Mouse (Mus musculus): Measurements from ENCODE around the gene Cisd2.
A peak's percentile ranks its signal among the peaks of the same experiment; 100 is the strongest.

Gene Cisd2

DNA sequence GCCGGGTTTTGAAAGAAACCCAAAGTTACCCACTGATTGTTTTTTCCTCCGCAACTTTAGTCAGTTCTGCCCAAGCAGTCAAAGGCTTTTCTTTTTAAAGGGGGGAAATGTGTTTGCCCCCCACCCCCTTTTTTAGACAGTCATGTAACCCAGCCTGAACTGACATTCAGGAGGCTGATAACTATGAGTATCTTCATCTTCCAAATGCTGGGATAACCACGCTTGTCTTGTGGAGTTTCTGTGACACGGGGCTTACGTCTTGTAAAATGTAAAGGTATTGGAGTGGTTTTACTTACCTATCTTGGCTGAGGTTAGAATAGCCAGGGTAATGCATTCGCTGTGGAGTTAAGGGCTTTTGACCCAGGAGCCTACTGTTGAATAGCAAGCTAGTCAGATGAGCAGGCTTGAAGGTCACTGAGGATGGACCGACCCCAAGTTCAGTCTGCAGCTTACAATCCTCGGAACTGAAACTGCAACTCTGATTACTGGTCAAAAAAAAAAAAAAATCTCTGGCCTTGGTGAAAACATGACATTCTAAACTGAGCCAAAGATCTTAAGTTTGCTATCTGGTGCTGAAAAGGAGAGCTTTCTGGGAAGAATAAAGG, at the start of gene Cisd2:
Gene Cisd2 (minus strand): TSS at position 318 of the 605 bp plus-strand sequence.
- DNase-seq (ENCODE audit: low spot score): no peak

DNA sequence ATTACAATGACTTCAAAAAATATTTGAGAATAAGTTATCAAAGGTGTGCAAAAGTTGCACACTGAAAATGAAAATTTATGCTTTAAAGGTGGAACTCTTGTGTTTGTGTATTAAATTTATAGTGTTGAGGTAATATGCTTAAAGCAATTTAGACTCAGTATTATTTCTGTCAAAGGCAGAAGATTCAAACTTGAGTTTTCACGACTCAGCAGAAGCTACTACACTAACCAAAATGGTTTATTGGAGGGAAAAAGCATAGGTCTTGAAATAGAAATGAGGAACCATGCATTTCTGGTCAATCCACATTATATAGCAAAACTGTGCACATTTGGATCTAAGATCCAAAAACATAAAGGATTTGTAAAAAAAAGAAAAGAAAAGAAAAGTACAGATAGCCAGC, 47.1 kb upstream of the Cisd2 start:
- no peak for DNase-seq (ENCODE audit: low spot score)

DNA sequence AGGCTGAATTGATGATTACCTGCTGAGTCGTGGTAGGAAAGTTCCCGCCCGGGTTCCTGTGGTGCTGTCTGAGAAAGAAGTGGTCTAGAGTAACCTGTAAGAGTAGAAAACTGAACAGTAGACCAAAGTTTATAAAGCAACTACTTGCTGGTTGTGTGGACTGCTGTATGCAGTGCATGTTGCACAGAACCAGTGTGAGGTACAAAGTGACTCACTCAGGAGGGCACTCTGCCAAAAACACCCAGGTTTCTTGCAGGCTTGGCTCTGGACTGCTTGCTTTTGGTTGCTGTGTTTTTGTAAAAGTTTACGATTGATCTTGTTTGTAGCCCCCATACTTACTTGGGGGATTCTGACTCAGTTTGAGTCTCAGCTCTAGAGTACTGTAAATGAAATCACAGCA, 46.2 kb upstream of the Cisd2 start:
- DNase-seq (ENCODE audit: low spot score): peak; percentile 48

DNA sequence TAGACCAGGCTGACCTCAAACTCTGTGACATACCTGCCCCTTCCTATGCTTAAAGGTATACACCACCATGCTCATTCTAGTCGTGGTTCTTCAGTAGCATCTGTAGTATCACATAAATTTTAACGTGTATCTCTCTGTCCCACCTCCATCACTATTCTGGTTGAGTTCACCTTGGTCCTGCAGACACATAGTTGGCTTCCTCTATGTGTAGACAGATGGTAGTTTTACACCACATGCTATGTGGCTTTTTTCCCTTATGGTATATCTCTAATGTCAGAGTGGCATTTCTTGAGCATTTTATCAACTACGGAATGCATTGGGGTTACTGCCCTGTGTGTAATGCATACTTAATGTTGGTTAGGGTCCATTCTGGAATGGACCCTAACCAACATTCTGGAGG, 45.4 kb upstream of the Cisd2 start:
- DNase-seq (ENCODE audit: low spot score): no peak

DNA sequence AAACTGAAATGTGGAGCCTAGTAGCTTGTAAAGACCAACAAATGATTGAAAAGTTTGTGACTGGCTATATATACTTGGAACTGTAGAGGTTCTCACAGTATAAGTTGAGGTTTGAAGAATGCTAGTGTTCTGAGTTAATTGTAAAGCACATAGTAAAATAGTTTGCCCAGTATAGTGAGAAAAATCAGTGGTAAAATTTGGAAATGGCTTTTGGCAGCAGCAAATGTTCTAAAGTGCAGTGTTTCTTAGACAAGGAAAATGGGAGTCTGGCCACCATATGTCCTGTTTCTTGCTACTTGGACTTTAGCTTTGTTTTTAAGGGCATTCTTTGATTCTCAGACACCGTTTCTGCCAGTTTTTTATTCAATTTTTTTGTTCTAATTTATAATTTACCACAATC, 44.7 kb upstream of the Cisd2 start:
- no peak for DNase-seq (ENCODE audit: low spot score)

DNA sequence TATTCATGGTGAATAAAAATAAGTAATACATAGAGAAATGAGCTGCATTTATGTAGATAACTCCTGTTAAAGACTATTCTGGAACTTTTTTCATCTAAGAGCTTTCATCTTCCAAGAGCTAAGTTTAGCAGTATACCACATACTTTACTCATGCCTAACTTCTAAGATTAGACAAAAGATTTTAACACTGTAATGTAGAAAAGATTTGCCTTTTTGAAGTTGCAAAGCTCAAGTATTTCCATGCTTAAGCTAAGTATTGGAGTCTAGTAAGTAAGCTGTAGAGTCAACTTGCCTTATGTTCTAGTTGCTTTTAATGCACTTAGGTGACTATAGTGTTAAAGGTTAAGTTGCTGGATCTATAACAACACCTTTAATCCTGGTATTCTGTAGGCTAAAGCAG, 35.3 kb upstream of the Cisd2 start:
- DNase-seq (ENCODE audit: low spot score): no peak

DNA sequence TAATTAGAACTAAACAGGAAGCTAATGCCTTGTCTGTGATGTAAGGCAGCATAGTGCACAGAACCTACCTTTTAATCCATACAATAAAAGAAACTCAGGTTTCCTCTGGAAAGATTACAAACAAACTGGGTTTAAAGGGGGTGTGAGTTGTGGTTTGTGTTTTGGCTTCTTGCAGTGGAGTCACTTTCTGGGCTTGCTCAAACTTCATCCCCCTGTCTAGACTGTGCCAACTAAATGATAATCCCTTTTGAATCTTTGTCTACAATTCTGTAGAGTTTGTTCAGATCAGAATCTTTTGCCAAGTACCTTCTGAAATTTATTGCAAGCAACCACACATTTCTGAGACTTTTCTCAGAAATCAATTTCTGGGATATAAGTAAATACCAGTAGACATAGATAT, 21.2 kb upstream of the Cisd2 start:
- no peak for DNase-seq (ENCODE audit: low spot score)

DNA sequence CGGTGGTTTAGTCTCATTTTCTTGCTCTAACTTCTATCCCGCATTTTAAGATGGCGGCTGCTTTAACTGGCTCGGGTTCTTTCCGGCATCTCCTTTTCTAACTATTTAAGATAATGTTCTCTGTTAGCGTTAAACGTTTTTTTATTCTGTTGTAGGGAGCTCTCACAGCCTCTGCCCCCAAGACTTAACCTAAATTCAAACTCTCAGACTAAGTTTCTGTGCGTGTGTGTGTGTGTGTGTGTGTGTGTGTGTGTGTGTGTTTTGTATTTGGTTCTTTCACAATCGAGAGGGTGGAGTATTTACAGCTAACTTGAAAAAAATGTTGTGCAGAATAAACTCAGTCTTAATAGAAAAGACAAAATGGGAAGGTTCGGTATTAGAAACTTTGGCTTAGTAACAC, 16.9 kb upstream of the Cisd2 start:
- no peak for DNase-seq (ENCODE audit: low spot score)

DNA sequence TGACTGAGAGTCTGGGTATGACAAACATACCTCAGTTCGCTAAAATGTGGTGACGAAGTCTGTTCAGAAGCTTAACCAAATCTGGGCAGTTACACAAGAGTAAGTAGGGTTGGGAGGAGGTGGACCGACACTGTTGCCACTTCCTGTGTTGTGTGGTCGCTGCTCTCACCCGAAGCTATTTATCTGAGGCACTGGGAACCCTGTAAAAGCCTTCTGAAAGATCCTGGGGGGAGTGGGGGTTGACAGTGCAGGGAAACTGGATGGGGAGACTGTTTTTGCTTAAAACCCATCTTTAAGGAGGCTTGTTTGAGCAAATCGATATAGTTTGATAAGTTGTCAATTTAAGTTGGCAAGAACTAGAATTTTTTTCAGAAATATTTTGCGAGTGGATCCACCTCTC, 16.5 kb upstream of the Cisd2 start:
- DNase-seq (ENCODE audit: low spot score): no peak

DNA sequence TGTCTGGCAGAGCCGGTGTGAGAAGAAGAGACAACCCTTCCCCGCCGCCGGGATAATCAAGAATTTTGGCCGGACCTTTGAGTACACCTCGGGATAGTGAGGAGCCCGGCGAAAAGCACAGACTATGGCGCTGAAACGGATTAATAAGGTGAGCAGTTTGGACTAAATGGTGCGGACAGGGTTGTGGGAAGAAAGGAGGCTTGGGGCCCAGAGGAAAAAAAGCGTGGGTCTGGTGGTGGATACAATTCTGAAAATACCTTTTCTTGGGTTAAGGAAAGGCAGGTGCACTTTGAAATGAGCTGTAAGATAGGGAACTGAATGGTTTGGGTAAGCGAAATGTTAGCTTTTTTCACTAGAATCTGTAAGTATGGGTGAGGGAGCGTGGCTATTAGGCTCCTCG, 15.9 kb upstream of the Cisd2 start:
- DNase-seq (ENCODE audit: low spot score): no peak

DNA sequence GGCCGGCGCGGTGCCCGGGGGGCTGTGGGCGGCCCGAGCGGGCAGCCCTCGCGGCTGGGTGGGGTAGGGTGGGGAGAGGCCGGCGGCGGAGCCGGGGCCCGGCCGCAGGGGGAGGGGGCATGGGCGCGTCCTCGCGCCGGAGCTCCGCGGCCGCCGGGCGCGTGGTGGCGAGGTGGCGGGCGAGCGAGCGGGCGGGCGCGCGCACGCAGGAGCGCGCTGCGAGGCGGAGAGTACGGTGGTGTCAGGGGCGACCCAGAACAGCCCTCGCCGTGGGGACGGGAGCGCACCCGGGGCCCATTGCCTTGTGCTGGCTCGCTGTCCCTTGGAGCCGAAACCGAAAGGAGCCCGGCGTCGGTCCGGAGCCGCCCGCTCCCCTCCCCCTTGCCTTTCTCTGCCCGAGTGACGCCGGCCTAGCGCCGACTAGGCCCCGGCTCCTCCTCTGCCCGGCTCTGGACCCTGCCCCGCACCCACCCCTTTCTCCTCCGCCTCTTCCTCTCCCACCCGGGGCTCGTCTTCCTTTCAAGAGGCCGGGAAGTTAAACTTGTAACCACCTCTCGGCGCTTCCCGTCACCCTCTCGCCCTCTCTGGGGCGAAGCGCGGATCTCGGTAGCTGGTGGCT, 15.3 kb upstream of the Cisd2 start:
- DNase-seq (ENCODE audit: low spot score): peak; percentile 74

DNA sequence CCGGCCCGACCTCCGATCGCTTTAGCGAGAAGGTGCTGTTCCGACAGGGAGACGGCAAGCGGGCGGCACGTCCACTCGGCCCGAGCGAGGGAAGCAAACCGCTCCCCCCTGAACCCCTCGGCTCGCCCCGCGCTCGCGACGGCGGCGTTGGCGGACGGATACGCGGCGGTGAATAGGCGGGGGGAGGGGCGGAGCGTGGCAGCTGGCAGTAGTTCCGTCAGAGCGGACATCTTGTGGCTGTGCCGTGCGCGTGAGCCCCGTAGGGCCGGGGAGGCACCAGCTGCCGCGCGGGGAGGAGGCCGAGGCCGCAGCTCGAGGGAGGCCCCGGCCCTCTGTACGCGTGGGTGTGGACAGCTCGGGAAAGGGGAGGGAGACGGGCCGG, 14.8 kb upstream of the Cisd2 start:
- DNase-seq (ENCODE audit: low spot score): peak; percentile 83

DNA sequence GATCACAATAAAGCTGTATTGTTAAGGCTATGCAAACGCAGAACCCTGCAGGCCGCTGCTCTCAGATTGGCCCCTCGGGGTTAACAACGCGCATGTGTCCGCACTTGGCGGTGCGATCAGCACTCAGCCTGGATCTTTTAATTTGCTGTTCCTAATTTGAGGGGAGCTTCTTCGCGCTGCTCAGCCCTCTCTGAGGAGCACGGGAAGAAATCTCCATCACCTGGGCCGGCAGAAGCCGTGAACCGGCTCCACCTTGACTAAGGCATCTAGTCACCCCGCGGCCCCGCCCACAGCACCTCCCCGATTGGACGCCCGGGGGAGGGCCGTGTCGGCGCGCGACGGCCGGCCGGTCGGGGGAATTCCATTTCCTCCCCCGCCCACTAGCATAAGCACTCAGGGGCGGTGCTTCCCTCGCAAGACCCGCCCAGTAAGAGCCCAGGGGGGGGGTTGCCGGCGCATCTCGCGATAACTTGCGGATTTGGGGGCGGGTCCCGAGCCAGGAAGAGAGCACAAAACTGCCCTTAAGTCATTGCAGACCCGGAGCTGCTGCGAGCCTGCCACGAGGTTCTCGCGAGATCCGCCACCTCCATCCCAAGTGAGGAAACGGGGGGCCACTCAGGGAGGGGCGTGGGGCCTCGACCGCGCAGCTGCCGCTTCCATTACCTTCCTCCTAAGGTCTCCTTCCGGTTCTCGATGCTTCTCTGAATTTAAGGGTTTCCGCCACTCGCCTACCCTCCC, 14.2 kb upstream of the Cisd2 start, which contains the start of gene Ube2d3:
Gene Ube2d3 (plus strand): TSS at position 392 of the 738 bp plus-strand sequence.
- peak; percentile 99 for DNase-seq (ENCODE audit: low spot score)

DNA sequence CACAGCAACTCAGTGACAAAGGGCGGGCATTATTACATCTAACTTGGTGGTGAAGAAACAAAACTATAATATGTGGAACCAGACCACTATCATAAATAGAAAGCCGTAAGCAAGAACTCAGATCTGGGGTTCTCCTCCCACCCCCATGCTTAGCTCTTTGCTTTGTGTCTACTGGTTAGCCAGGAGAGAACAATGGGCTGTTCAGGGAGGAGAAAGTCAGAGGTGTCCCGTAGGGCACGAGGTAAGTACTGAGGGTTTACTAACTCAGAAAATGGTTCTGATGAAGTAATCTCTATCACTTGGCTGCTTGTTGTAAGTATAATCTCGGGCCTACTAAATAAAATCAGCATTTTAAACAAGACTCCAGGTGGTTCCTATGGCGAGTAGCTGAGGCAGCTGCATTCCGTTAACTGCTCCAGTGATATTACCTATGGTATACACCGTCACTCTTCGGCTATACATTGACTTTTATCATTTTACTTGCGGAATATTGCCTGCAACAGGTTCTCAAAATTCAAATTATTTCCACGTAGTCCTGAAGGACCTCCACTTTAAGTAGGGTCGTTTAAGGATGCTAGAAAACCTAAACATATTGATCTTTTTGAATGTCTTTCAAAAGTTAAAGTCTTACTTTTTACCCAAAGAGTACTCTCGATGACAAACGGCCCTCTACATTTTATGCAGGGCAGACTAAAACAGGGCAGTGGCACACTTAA, 13.3 kb upstream of the Cisd2 start:
- no peak for DNase-seq (ENCODE audit: low spot score)

DNA sequence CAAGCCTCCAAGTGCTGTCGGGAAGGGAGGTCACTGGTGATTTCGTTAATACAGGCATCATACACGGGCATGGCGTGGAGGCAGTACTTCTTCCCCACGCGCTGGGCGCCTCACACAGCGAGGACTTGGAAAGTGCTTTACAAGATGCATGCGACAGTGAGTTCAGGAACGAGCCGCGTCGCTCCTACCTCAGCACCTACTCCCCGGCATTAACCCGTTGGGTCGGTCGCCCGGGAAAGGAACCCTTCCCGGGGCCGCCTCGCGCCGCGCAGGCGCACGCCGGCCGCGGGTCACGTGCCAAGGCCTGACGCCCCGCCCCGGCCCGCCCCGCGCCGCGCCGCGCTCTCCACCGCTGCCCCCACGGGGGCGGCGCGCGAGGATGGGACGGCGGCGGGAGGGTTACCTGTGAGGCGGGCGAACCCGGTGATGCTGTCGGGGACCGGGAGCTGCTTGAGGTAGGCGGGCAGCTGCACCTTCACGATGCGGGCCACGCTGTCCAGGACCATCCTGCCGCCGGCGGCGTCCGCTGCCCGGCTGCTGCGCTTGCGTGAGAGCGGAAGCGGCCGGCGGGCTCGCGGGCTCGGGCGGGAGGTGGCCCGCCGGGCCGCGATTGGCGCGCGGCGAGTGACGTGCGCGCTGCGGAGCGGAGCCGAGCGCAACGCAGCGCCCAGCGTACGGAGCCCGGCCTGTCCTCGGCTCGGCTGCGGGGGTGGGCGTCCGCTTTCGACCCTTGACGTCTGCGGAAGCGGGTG, 693 bp downstream of the Cisd2 start:
- peak; percentile 70 for DNase-seq (ENCODE audit: low spot score)

DNA sequence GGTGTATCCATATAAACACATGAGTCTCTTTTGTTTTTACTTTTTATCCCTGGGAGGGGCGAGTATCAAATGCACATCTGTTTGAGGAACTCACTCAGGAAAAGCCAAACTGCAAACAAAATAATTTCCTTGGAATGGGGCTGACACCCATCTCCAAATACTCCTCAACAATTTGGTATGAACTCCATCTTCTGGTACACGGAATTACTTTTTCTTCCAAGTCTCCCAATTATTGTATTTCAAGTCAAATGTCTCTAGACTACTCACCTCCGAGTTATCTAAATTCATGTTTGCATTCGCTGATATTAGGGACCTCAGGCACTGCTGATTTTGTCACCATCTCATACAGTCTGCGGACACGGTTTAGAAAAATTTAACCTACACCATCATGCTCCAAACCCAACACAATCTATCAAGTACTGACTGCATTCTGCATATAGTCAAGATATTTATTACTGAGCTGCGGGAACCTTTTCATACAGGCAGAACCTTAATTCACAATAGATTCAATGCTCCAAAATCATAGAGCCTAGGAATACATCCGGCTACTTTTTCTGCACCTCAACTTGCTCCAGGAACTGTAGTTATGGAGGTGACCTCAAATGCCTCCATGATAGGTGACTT, 1.4 kb downstream of the Cisd2 start:
- no peak for DNase-seq (ENCODE audit: low spot score)

DNA sequence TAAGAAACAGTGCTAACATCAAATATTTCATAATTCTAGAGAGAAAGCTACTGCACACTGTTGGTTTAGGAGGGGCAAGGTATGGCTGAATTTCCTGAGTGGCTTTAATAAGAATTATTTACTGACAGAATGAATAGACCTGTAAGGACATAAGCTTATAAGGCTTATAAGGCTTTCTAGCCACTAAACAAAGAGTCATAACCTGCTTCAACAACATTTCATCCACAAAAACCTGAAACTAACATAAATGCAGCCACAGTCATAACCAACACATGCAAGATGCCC, 2.5 kb downstream of the Cisd2 start:
- DNase-seq (ENCODE audit: low spot score): no peak

DNA sequence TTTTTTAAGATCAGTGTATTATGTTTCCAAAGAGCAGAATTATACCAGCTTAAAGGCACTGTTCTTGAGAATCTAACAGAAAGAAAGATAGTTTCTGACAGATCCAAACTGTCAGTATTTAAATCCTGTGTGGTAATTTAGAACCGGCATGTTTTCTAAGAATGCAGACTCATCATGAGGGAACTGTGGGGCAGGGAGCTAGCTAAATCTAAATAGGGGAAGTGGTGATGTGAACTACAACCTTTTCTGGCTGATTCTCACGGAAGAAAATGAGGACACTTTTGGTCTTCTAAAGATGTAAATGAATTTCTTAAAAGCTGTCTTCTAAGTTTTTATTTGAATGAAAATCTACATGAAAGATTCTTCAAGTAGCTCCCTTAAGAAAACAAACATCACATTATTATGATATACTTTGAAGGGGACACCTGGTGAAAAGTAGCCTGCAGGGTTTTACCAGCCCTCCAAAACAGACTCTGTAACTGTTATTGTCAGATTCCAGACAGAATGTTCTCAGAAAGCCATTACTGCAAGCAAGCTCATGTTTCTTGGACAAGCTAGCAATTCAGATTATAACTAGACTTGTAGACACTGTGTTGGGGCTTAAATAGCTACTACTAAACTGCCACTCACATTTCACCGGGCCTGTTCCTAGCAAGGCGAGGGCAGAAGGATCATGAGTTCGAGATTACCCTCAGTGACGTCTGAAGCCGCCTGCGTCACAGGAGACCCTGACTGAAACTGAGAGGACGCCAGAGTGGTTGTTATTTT, 3.0 kb downstream of the Cisd2 start:
- DNase-seq (ENCODE audit: low spot score): no peak

DNA sequence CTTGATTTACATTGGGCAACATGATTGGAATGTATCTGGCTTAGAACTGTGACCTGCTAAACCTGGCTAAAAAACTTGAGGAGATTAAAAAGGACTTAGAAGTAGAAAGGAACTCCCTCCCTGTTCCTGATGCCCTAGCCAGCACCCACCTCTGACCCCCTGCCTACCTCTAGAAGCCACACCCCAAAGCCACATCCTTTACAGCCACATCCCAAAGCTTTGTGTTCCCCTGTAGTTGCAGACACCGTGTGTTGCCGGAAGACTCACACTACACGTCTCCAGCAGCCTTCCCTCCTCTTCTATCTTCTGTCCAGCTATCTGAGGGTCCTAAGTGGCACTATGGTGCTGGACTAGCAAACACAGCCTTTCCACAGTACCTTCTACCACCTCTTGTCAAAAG, 5.9 kb downstream of the Cisd2 start:
- no peak for DNase-seq (ENCODE audit: low spot score)

DNA sequence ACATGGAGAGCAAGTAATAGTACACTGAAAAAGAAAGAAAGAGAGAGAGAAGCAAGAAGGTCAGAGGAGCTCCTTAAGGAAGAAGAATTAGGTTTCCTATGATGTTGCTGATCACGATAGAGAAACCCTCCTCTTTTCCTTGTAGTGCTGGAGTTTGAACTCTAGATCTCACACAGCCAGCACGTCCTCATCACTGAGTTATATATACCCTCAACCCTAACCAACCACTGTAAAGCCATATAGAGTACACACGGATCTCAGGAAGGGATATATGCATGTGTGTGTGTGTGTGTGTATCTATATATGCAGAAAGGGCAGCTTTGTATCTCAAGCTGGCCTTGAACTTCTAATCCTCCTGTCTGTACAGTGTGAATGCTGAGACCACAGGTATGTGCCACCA, 6.5 kb downstream of the Cisd2 start:
- no peak for DNase-seq (ENCODE audit: low spot score)

DNA sequence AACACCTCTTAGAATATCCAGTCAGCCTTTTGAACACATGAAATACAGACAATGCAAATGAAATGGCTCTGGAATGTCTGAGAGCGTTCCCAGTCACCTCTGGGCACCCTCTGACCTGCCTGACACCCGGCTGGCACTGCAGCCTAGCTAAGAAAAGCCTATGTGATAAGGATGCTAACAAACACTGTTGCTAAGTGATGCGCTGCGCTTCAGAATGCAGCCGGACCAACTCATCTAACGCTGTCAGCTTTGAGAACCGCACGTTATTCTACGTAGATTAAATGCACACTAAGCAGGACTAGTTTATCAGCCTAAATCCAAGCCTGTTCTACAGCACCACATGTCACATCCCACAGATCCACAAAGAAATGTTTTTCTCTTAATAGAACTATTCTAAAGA, 11.9 kb downstream of the Cisd2 start:
- DNase-seq (ENCODE audit: low spot score): no peak
